10 mouse cellular contexts compared by ENCODE assay signal in genomic region chr2:168412853-168413252, GRCm38 (mm10).
DNase-seq lines count a peak whose midpoint lies in the region; ATAC-seq and TF ChIP-seq lines count a peak whose summit lies in the region.
"Had no signal": no experiment of that assay in that cellular context is flagged by ENCODE, and none has a peak within 500 bp of the region (broad histone marks: within the 10 kb centered on the region; RNA-seq: fewer than 3 reads in every experiment).

No protein-coding gene starts in this region.

- H3K4me1 ChIP-seq in lung, embryonic 14.5 days (ENCODE audit: insufficient read depth), result no peaks in the 10 kb centered on the region
- H3K4me1 ChIP-seq: liver, embryonic 15.5 days had no signal

- ATAC-seq in lung, embryonic 14.5 days (ENCODE audit: insufficient read depth), result no peak

- TF ChIP-seq CTCF in lung, embryonic 14.5 days (IDR thresholded peaks at IDR 0.05; ENCODE audit: low read depth), result peak; percentile 63

- 42% methylated on average over 6 of the region's 6 CpGs for WGBS in lung, embryonic 14.5 days

- H3K4me2 ChIP-seq in lung, embryonic 14.5 days, result no peak overlapping the region
- H3K4me2 ChIP-seq: liver, embryonic 15.5 days had no signal

- H3K9me3 ChIP-seq in lung, embryonic 14.5 days (ENCODE audit: low read depth, low read length), result no peaks in the 10 kb centered on the region
- H3K9me3 ChIP-seq: liver, embryonic 15.5 days had no signal

- no peaks in the 10 kb centered on the region for H3K27me3 ChIP-seq in lung, embryonic 14.5 days (ENCODE audit: insufficient read depth, low read length)
- H3K27me3 ChIP-seq: liver, embryonic 15.5 days had no signal

- no peaks in the 10 kb centered on the region for H3K36me3 ChIP-seq in lung, embryonic 14.5 days (ENCODE audit: insufficient read depth)
- H3K36me3 ChIP-seq: G1E; liver, embryonic 15.5 days had no signal

- no peak overlapping the region for H3K4me3 ChIP-seq in lung, embryonic 14.5 days (ENCODE audit: low read depth, low read length)
- H3K4me3 ChIP-seq: liver, embryonic 15.5 days had no signal

- H3K27ac ChIP-seq in lung, embryonic 14.5 days (ENCODE audit: low read depth), result no peak overlapping the region
- H3K27ac ChIP-seq: liver, embryonic 15.5 days had no signal

- H3K9ac ChIP-seq in lung, embryonic 14.5 days, result no peak overlapping the region
- H3K9ac ChIP-seq: liver, embryonic 15.5 days had no signal

- DNase-seq in embryo, embryonic 10 days (ENCODE audit: low spot score), result peak; percentile 21
- DNase-seq in embryo, embryonic 9.5 days (ENCODE audit: extremely low spot score), result no peak
- DNase-seq in lung, embryonic 14.5 days, result peak; percentile 37
- no peak for DNase-seq in lung, adult 18-20 months
- DNase-seq in embryo, embryonic 10.5 days (ENCODE audit: low spot score), result peak; percentile 38
- DNase-seq in thymus, postnatal 0 days (ENCODE audit: low spot score), result peak; percentile 41
- DNase-seq in urinary bladder, postnatal 36 days (ENCODE audit: low spot score in 2 of 2), result no peak
- no peak for DNase-seq in layer of hippocampus, adult 8-10 months (ENCODE audit: low spot score in 2 of 2)

Comparison
In these comparisons a context has a peak if more than half of its experiments do, and no peak if none do; other contexts are left out.
1. DNase-seq: peak in embryo, embryonic 10 days (single experiment), lung, embryonic 14.5 days (single experiment), embryo, embryonic 10.5 days (single experiment) and thymus, postnatal 0 days (single experiment); none in embryo, embryonic 9.5 days (single experiment), lung, adult 18-20 months (0 of 2), urinary bladder, postnatal 36 days (0 of 2) and layer of hippocampus, adult 8-10 months (0 of 2).